ENCODE assay signal across 18 mouse cellular contexts in genomic region chr4:71933240-71933986, GRCm38 (mm10).
DNase-seq lines count a peak whose midpoint lies in the region; ATAC-seq and TF ChIP-seq lines count a peak whose summit lies in the region.
"Had no signal": no experiment of that assay in that cellular context is flagged by ENCODE, and none has a peak within 500 bp of the region (broad histone marks: within the 10 kb centered on the region; RNA-seq: fewer than 3 reads in every experiment).

No protein-coding gene starts in this region.

- H3K4me3 ChIP-seq in midbrain, embryonic 11.5 days (ENCODE audit: low read depth, low read length) = no peak overlapping the region
- no peak overlapping the region for H3K4me3 ChIP-seq in midbrain, embryonic 10.5 days
- H3K4me3 ChIP-seq in midbrain, embryonic 12.5 days = no peak overlapping the region
- H3K4me3 ChIP-seq in heart, adult 2 months = no peak overlapping the region
- H3K4me3 ChIP-seq: embryonic facial prominence, embryonic 15.5 days; heart, embryonic 13.5 days; limb, embryonic 12.5 days; liver, embryonic 15.5 days had no signal

- H3K36me3 ChIP-seq in midbrain, embryonic 11.5 days (ENCODE audit: control insufficient read depth, insufficient read depth, low read length) = no peaks in the 10 kb centered on the region
- no peaks in the 10 kb centered on the region for H3K36me3 ChIP-seq in midbrain, embryonic 10.5 days
- no peaks in the 10 kb centered on the region for H3K36me3 ChIP-seq in midbrain, embryonic 12.5 days
- H3K36me3 ChIP-seq in heart, adult 2 months (ENCODE audit: control insufficient read depth, insufficient read depth, low read length) = no peaks in the 10 kb centered on the region
- H3K36me3 ChIP-seq: embryonic facial prominence, embryonic 15.5 days; heart, embryonic 13.5 days; limb, embryonic 12.5 days; liver, embryonic 15.5 days had no signal

- no peaks in the 10 kb centered on the region for H3K27me3 ChIP-seq in midbrain, embryonic 11.5 days (ENCODE audit: control insufficient read depth, insufficient read depth, low read length)
- no peaks in the 10 kb centered on the region for H3K27me3 ChIP-seq in midbrain, embryonic 10.5 days (ENCODE audit: low read depth, poor library complexity, severe bottlenecking)
- no peaks in the 10 kb centered on the region for H3K27me3 ChIP-seq in midbrain, embryonic 12.5 days
- H3K27me3 ChIP-seq in heart, adult 2 months (ENCODE audit: control insufficient read depth, insufficient read depth, low read length) = no peaks in the 10 kb centered on the region
- H3K27me3 ChIP-seq: CH12.LX; embryonic facial prominence, embryonic 15.5 days; heart, embryonic 13.5 days; limb, embryonic 12.5 days; liver, embryonic 15.5 days had no signal

- no peak overlapping the region for H3K4me2 ChIP-seq in midbrain, embryonic 11.5 days
- H3K4me2 ChIP-seq in midbrain, embryonic 12.5 days (replicated peaks) = no peak overlapping the region
- H3K4me2 ChIP-seq: embryonic facial prominence, embryonic 15.5 days; heart, embryonic 13.5 days; limb, embryonic 12.5 days; liver, embryonic 15.5 days had no signal

- H3K9me3 ChIP-seq in midbrain, embryonic 11.5 days (ENCODE audit: control insufficient read depth, low read length) = no peaks in the 10 kb centered on the region
- H3K9me3 ChIP-seq in midbrain, embryonic 10.5 days (replicated peaks) = no peaks in the 10 kb centered on the region
- no peaks in the 10 kb centered on the region for H3K9me3 ChIP-seq in midbrain, embryonic 12.5 days
- H3K9me3 ChIP-seq: embryonic facial prominence, embryonic 15.5 days; heart, embryonic 13.5 days; limb, embryonic 12.5 days; liver, embryonic 15.5 days had no signal

- H3K9ac ChIP-seq in midbrain, embryonic 11.5 days (ENCODE audit: low read length) = no peak overlapping the region
- H3K9ac ChIP-seq in midbrain, embryonic 12.5 days (replicated peaks) = no peak overlapping the region
- no peak overlapping the region for H3K9ac ChIP-seq in heart, adult 2 months (ENCODE audit: low read depth, low read length)
- H3K9ac ChIP-seq: embryonic facial prominence, embryonic 15.5 days; heart, embryonic 13.5 days; limb, embryonic 12.5 days; liver, embryonic 15.5 days had no signal

- no peak for TF ChIP-seq POLR2A in heart, adult 2 months (IDR thresholded peaks at IDR 0.05; ENCODE audit: insufficient read depth, low read depth, low read length)

- ATAC-seq in midbrain, embryonic 11.5 days (ENCODE audit: low FRiP score) = peak; percentile 57; the same call in 1 of the 2 replicates
- ATAC-seq in midbrain, embryonic 12.5 days (ENCODE audit: low FRiP score, low read depth) = peak; percentile 85

- no peak for TF ChIP-seq EP300 in heart, adult 2 months (IDR thresholded peaks at IDR 0.05; ENCODE audit: insufficient read depth, low read depth, low read length)

- H3K27ac ChIP-seq in midbrain, embryonic 11.5 days (ENCODE audit: low read depth, low read length) = no peak overlapping the region
- no peak overlapping the region for H3K27ac ChIP-seq in midbrain, embryonic 10.5 days (replicated peaks)
- no peak overlapping the region for H3K27ac ChIP-seq in midbrain, embryonic 12.5 days (replicated peaks)
- no peak overlapping the region for H3K27ac ChIP-seq in heart, adult 2 months
- H3K27ac ChIP-seq: embryonic facial prominence, embryonic 15.5 days; heart, embryonic 13.5 days; limb, embryonic 12.5 days; liver, embryonic 15.5 days had no signal

- H3K4me1 ChIP-seq in midbrain, embryonic 11.5 days (ENCODE audit: control insufficient read depth, insufficient read depth, low read length) = no peaks in the 10 kb centered on the region
- H3K4me1 ChIP-seq in midbrain, embryonic 10.5 days = no peaks in the 10 kb centered on the region
- peaks cover 4% of the 10 kb centered on the region; the same call in 1 of the 2 replicates for H3K4me1 ChIP-seq in midbrain, embryonic 12.5 days
- no peaks in the 10 kb centered on the region for H3K4me1 ChIP-seq in heart, adult 2 months (ENCODE audit: control insufficient read depth, insufficient read depth, low read length)
- H3K4me1 ChIP-seq: embryonic facial prominence, embryonic 15.5 days; heart, embryonic 13.5 days; limb, embryonic 12.5 days; liver, embryonic 15.5 days had no signal

- DNase-seq in cerebellum, postnatal 10 days = peak; percentile 3 to 4
- no peak for DNase-seq in cerebellum, adult 9-10 months
- no peak for DNase-seq in midbrain, embryonic 11.5 days (ENCODE audit: low spot score, missing footprints)
- no peak for DNase-seq in midbrain, embryonic 10.5 days (ENCODE audit: low spot score)
- peak; percentile 90 for DNase-seq in retina, postnatal 1 day
- no peak for DNase-seq in c-Kit-positive CD71-positive TER-119-positive erythroid progenitor cells, embryonic 14.5 days (ENCODE audit: low spot score)
- DNase-seq in heart, adult 2 months = no peak
- DNase-seq: cerebellum, adult 2 months; gastrocnemius, postnatal 25 days; kidney, adult 8-10 months; lung, postnatal 36 days; thymus, postnatal 4 days had no signal

- intact Hi-C loops in heart, adult 2 months (cut with DNase I) = no loop called here

- WGBS in midbrain, embryonic 11.5 days = 52% methylated on average over 2 of the region's 2 CpGs
- WGBS in midbrain, embryonic 10.5 days = 58% methylated on average over 2 of the region's 2 CpGs
- 44% methylated on average over 2 of the region's 2 CpGs for WGBS in midbrain, embryonic 12.5 days
- 52% methylated on average over 2 of the region's 2 CpGs for WGBS in heart, adult 2 months

- no peaks in the 10 kb centered on the region for H3K79me2 ChIP-seq in heart, adult 2 months (replicated peaks; ENCODE audit: control insufficient read depth, insufficient read depth, low read length)

- TF ChIP-seq CTCF in heart, adult 2 months (IDR thresholded peaks at IDR 0.05) = no peak

Comparison
In these comparisons a context has a peak if more than half of its experiments do, and no peak if none do; other contexts are left out.
1. DNase-seq: peak in cerebellum, postnatal 10 days (2 of 2) and retina, postnatal 1 day (single experiment); none in cerebellum, adult 9-10 months (single experiment), midbrain, embryonic 11.5 days (single experiment), midbrain, embryonic 10.5 days (single experiment), c-Kit-positive CD71-positive TER-119-positive erythroid progenitor cells, embryonic 14.5 days (single experiment) and heart, adult 2 months (0 of 2).